Mouse (Mus musculus): ENCODE results near the gene Tbcc. TPM values are rescaled to one million over a fixed set of nuclear protein-coding genes. Genes with fewer than 3 reads are reported as not detected.

The Tbcc gene
- total and polyA plus RNA-seq, 2 experiments from 2014 or later, result 43.1 to 51.2 TPM

DNA sequence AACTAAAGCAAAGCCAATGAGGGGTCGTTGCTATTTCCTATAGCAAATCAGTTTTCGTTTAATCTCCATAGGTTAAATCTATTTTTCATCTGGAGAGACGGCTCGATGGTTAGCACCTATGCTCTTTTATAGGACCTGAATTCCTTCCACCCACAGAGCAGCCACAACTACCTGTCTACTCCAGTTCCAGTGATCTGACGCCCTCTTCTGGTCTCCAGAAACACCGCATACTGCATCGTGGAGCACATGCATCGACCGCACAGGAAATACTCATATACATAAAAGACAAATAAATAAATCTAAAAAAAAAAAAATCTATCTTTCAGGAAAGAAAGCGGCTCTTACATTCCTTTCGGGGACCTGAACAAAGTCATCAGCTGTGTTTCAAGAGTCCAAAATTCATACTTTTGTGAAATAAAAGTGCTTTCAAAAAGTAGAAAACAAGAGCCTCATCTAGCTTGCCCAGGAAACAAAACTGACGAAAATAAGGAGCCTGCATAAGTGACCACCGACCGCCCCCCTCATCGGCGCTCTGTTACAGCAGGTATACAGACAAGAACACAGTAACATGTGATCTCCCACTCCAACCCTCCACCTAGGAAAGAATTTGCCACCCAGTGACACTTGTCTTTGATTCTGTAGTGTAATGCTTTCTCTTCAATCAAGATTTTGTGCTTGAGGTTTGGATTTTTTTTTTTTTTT lies 1.8 kb upstream of the Tbcc start:
- peaks cover 3% of the 10 kb centered on the region; the same call in 1 of the 2 replicates for H3K36me3 ChIP-seq (ENCODE audit: insufficient read depth, low read length)
- ATAC-seq (ENCODE audit: low FRiP score) (no peak), DNase-seq (ENCODE audit: low spot score) (peak; percentile 73)
- no peaks in the 10 kb centered on the region for H3K9me3 ChIP-seq (ENCODE audit: low read length)
- peak overlapping the region; percentile 62 for H3K4me3 ChIP-seq (ENCODE audit: low read depth, low read length)
- no peaks in the 10 kb centered on the region for H3K27me3 ChIP-seq (ENCODE audit: insufficient read depth, low read length)
- peaks cover 16% of the 10 kb centered on the region for H3K4me1 ChIP-seq (ENCODE audit: insufficient read depth, low read length)
- H3K4me2 ChIP-seq (ENCODE audit: low read depth, low read length, poor library complexity, severe bottlenecking), result peak overlapping the region; percentile 74
- 35% methylated on average over 16 of the region's 16 CpGs for WGBS
- H3K9ac ChIP-seq (replicated peaks; ENCODE audit: low read length, poor library complexity, severe bottlenecking), result peak overlapping the region; percentile 88
- peak; percentile 73 for TF ChIP-seq CTCF (IDR thresholded peaks at IDR 0.05)
- peak overlapping the region; percentile 95 for H3K27ac ChIP-seq (ENCODE audit: low read depth, low read length)

DNA sequence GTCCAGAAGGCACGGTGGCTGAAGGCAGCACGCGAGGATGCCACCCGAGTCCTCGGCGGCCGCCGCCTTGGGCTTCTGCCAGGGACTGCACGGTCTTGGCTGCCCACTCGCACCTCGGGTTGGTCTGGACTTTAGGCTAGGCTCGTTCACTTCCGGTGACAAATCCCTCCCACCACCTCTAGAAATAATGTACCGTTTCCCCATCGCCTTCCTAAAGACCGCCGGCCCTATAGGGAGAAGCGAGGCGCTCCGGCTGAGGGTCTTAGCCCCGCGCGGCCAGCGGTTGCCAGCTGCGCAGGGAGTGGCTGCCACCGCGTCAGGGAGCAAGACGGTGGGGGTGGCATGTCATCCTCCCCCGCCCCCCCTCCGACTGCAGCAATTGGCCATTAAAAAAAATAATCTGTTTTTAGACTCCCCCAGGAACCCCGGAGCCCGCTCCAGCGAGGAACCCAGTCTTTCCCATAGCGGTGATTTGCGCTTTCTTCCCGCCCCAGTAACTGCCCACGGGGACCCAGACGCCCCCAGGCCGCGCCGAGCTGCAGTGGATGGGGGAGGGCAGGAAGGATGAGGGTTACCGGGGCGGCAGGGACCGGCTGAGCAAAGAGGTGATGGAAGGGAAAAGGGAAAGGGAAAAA lies 917 bp upstream of the Tbcc start:
- Histone ChIP-seq H3K4me2 (ENCODE audit: low read depth, low read length, poor library complexity, severe bottlenecking) (peak overlapping the region; percentile 74), H3K4me3 (ENCODE audit: low read depth, low read length) (peak overlapping the region; percentile 62), H3K9me3 (ENCODE audit: low read length) (no peaks in the 10 kb centered on the region), H3K9ac (replicated peaks; ENCODE audit: low read length, poor library complexity, severe bottlenecking) (peak overlapping the region; percentile 88), H3K27me3 (ENCODE audit: insufficient read depth, low read length) (no peaks in the 10 kb centered on the region), H3K36me3 (ENCODE audit: insufficient read depth, low read length) (peaks cover 3% of the 10 kb centered on the region; the same call in 1 of the 2 replicates), H3K4me1 (ENCODE audit: insufficient read depth, low read length) (peaks cover 16% of the 10 kb centered on the region), H3K27ac (ENCODE audit: low read depth, low read length) (peak overlapping the region; percentile 95)
- ATAC-seq (ENCODE audit: low FRiP score) (peak; percentile 61), DNase-seq (ENCODE audit: low spot score) (peak; percentile 87)
- WGBS, result 1% methylated on average over 43 of the region's 44 CpGs
- TF ChIP-seq CTCF (IDR thresholded peaks at IDR 0.05), result peak; percentile 14; the same call in 1 of the 2 replicates

DNA sequence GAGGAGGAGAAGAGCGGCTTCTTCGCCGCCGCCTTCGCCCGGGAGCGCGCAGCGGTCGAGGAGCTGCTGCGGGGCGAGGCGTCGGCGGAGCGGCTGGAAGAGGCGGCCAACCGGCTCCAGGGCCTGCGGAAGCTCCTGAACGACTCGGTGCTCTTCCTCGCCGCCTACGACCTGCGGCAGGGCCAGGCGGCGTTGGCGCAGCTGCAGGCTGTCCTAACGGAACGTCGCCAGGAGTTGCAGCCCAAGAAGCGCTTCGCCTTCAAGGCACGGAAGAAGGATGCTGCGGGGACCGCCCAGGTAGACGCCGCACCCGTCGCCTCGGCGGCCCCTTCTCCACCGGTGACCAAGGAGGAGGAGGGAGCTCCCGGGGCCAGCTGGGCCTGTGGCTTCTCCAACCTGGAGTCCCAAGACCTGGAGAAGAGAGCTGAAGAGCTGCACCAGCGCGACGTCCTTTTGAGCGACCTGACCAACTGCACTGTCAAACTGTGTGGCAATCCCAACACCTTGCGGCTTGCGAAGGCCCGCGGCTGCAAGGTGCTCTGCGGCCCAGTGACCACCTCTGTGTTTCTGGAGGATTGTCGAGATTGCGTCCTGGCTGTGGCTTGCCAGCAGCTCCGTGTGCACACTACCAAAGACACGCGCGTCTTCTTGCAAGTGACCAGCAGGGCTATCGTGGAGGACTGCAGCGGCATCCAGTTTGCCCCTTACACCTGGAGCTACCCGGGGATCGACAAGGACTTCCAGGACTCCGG lies 535 bp downstream of the Tbcc start:
- peak; percentile 28; the same call in 1 of the 2 replicates for TF ChIP-seq CTCF (IDR thresholded peaks at IDR 0.05)
- peak overlapping the region; percentile 84 for H3K4me2 ChIP-seq (ENCODE audit: low read depth, low read length, poor library complexity, severe bottlenecking)
- H3K27me3 ChIP-seq (ENCODE audit: insufficient read depth, low read length), result no peaks in the 10 kb centered on the region
- no peaks in the 10 kb centered on the region for H3K9me3 ChIP-seq (ENCODE audit: low read length)
- peak; percentile 33 for DNase-seq (ENCODE audit: low spot score)
- H3K27ac ChIP-seq (ENCODE audit: low read depth, low read length), result peak overlapping the region; percentile 93
- peaks cover 16% of the 10 kb centered on the region for H3K4me1 ChIP-seq (ENCODE audit: insufficient read depth, low read length)
- H3K9ac ChIP-seq (replicated peaks; ENCODE audit: low read length, poor library complexity, severe bottlenecking), result peak overlapping the region; percentile 92
- 2% methylated on average over 49 of the region's 64 CpGs for WGBS
- ATAC-seq (ENCODE audit: low FRiP score), result peak; percentile 17
- peak overlapping the region; percentile 62 for H3K4me3 ChIP-seq (ENCODE audit: low read depth, low read length)
- H3K36me3 ChIP-seq (ENCODE audit: insufficient read depth, low read length), result peaks cover 3% of the 10 kb centered on the region; the same call in 1 of the 2 replicates

DNA sequence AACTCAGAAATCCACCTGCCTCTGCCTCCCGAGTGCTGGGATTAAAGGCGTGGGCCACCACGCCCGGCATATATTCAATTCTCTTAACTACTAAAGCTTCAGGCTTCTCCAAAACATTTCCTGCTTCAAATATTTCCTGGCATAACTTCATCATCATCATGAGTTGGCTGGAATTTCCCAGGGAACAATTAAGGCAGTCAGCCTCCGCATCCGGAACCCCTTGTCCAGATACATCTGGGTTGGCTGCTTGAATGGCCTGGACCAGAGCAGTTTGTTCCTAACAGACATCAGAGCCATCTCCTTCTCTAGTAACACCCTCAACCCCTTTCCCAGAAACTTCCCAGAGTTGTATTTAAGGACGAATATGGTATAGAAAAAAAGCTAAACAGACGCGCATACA lies 4.9 kb downstream of the Tbcc start:
- WGBS, result 95% methylated on average over 9 of the region's 9 CpGs
- Histone ChIP-seq H3K27me3 (ENCODE audit: insufficient read depth, low read length) (no peaks in the 10 kb centered on the region), H3K27ac (ENCODE audit: low read depth, low read length) (no peak overlapping the region), H3K9ac (replicated peaks; ENCODE audit: low read length, poor library complexity, severe bottlenecking) (no peak overlapping the region), H3K4me1 (ENCODE audit: insufficient read depth, low read length) (peaks cover 16% of the 10 kb centered on the region), H3K9me3 (ENCODE audit: low read length) (no peaks in the 10 kb centered on the region), H3K4me3 (ENCODE audit: low read depth, low read length) (no peak overlapping the region), H3K36me3 (ENCODE audit: insufficient read depth, low read length) (peaks cover 3% of the 10 kb centered on the region; the same call in 1 of the 2 replicates), H3K4me2 (ENCODE audit: low read depth, low read length, poor library complexity, severe bottlenecking) (no peak overlapping the region)
- no peak for TF ChIP-seq CTCF (IDR thresholded peaks at IDR 0.05)
- DNase-seq (ENCODE audit: low spot score) (no peak), ATAC-seq (ENCODE audit: low FRiP score) (no peak)

DNA sequence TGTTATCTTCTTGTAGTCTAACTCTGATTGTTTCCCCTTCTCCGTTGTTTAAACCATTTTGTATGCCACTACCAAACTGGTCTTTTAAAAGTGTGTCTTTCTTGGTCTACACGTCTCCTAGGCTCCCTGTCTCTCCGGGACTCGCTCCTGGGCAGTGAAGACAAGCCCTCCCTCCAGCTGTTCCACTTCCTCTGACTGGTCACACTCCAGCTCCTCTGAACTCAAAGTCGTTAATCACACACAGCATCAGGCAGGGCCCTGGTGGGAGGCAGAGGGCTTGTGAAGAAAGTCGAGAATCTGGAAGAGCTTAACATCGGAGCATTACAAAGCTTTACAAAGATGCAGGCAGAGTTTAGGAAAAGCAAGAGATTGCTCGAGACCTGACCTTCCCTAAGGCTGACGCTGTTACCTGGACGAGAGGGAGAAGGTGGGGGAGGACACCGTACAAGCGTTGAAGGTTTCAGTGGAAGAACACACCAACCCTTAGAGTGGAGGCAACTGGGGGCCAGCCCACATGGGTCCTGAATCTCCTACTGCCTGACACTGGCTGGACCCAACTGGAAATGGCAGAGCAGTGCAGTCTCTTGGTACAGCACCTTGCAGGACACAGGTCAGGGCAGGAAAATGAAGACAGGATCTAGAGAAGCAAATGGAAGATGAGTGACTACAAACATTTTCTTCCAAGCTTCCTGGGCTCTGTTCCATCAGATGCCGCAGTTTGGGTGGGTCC lies 6.9 kb downstream of the Tbcc start:
- H3K9me3 ChIP-seq (ENCODE audit: low read length), result no peaks in the 10 kb centered on the region
- H3K4me1 ChIP-seq (ENCODE audit: insufficient read depth, low read length), result peaks cover 7% of the 10 kb centered on the region
- H3K4me2 ChIP-seq (ENCODE audit: low read depth, low read length, poor library complexity, severe bottlenecking), result no peak overlapping the region
- H3K4me3 ChIP-seq (ENCODE audit: low read depth, low read length), result no peak overlapping the region
- H3K27me3 ChIP-seq (ENCODE audit: insufficient read depth, low read length), result no peaks in the 10 kb centered on the region
- DNase-seq (ENCODE audit: low spot score), result no peak
- H3K36me3 ChIP-seq (ENCODE audit: insufficient read depth, low read length), result peaks cover 3% of the 10 kb centered on the region; the same call in 1 of the 2 replicates
- 38% methylated on average over 13 of the region's 13 CpGs for WGBS
- H3K27ac ChIP-seq (ENCODE audit: low read depth, low read length), result no peak overlapping the region
- ATAC-seq (ENCODE audit: low FRiP score), result no peak
- H3K9ac ChIP-seq (replicated peaks; ENCODE audit: low read length, poor library complexity, severe bottlenecking), result no peak overlapping the region
- no peak for TF ChIP-seq CTCF (IDR thresholded peaks at IDR 0.05)

Measured in midbrain, postnatal 0 days (tissue).